Mouse (Mus musculus) limb, embryonic 14.5 days (tissue): ENCODE results near the gene Vps16. TPM values are rescaled to one million over a fixed set of nuclear protein-coding genes. Genes with fewer than 3 reads are reported as not detected.

ENCODE experiments used
- ATAC-seq: fragments of 200-750 bp; cut with Nextera tagmentation; 2 replicates; pipeline ENCODE4 v1.8.0; 2017; ENCODE audit warnings: low read depth, moderate number of reproducible peaks, moderate TSS enrichment; ENCODE audit not compliant: low FRiP score
- DNase-seq: peaks from one replicate; pipeline ENCODE4 v3.0.0-alpha.2; 2015; ENCODE audit warnings: low spot score
- H3K27ac ChIP-seq: fragments of 300-500 bp; sonication (generic); replicated peaks from 2 replicates; pipeline ENCODE4 v1.5.1; 2014; ENCODE audit warnings: low read depth, mild to moderate bottlenecking, low read length, moderate library complexity, mixed read lengths
- H3K27me3 ChIP-seq: fragments of 300-500 bp; sonication (generic); 2 replicates; pipeline ENCODE4 v1.6.1; 2014; ENCODE audit warnings: low read length, mixed read lengths; ENCODE audit not compliant: control insufficient read depth, insufficient read depth
- H3K36me3 ChIP-seq: fragments of 300-500 bp; sonication (generic); 2 replicates; pipeline ENCODE4 v1.6.1; 2014; ENCODE audit warnings: mild to moderate bottlenecking, low read length, moderate library complexity, mixed read lengths; ENCODE audit not compliant: control insufficient read depth, insufficient read depth
- H3K4me1 ChIP-seq: fragments of 300-500 bp; sonication (generic); 2 replicates; pipeline ENCODE4 v1.6.1; 2014; ENCODE audit warnings: antibody characterized with exemption, low read length, mixed read lengths; ENCODE audit not compliant: control insufficient read depth, insufficient read depth
- H3K4me2 ChIP-seq: fragments of 300-500 bp; sonication (generic); replicated peaks from 2 replicates; pipeline ENCODE4 v1.6.1; 2014; ENCODE audit warnings: low read depth, mild to moderate bottlenecking, low read length, moderate library complexity; ENCODE audit not compliant: severe bottlenecking
- H3K4me3 ChIP-seq: fragments of 300-500 bp; sonication (generic); replicated peaks from 2 replicates; pipeline ENCODE4 v1.5.1; 2014; ENCODE audit warnings: low read length
- H3K9ac ChIP-seq: fragments of 300-500 bp; sonication (generic); 2 replicates; pipeline ENCODE4 v1.6.1; 2014; ENCODE audit warnings: mild to moderate bottlenecking, low read depth, low read length, moderate library complexity; ENCODE audit not compliant: severe bottlenecking
- H3K9me3 ChIP-seq: fragments of 300-500 bp; sonication (generic); 2 replicates; pipeline ENCODE4 v1.6.1; 2016; ENCODE audit warnings: low read length; ENCODE audit not compliant: control insufficient read depth
- POLR2A ChIP-seq: fragments of 200-500 bp; IDR thresholded peaks from 2 replicates; pipeline ENCODE4 v1.8.0; 2012; ENCODE audit warnings: inconsistent platforms, mild to moderate bottlenecking, moderate library complexity, borderline replicate concordance; ENCODE audit not compliant: insufficient read depth, insufficient read length; ENCODE audit errors: extremely low read depth
- WGBS: fragments of 180-500 bp; shearing (Covaris S2); extraction: QIAGEN DNeasy Blood & Tissue Kit; methylation state at CpG from one replicate; pipeline ENCODE4 v1.1.7; 2014; 5-methylcytosine and 5-hydroxymethylcytosine counted together
- polyA plus RNA-seq, 2 experiments: library from polyadenylated mRNA; depleted of rRNA in 1 of 2; stranded (reverse) in 1 of 2; unstranded in 1 of 2; fragments of >200 nt; fragmentation: Nextera tagmentation in 1 of 2; extraction: Ambion mirVana in 1 of 2; gene quantifications; 2 replicates each; pipeline versions ENCODE4 v1.2.1 to v1.2.3; 2012 to 2014

The Vps16 gene
- polyA plus RNA-seq, 2 experiments: 67.0 to 148 TPM

- Histone ChIP-seq H3K9me3 (no peaks in the 10 kb centered on the region), H3K27ac (no peak overlapping the region), H3K36me3 (peaks cover 35% of the 10 kb centered on the region), H3K4me3 (no peak overlapping the region), H3K4me1 (no peaks in the 10 kb centered on the region), H3K9ac (no peak overlapping the region), H3K27me3 (no peaks in the 10 kb centered on the region), H3K4me2 (no peak overlapping the region)
- ATAC-seq (no peak), DNase-seq (no peak)
- no peak for TF ChIP-seq POLR2A
- 77% methylated on average over 2 of the region's 2 CpGs for WGBS
Measured at GRCm38 (mm10) chr2:130388796-130389195, 35.3 kb upstream of the Vps16 start.

- 83% methylated on average over 11 of the region's 11 CpGs for WGBS
- TF ChIP-seq POLR2A: no peak
Measured at GRCm38 (mm10) chr2:130390993-130391625, 33.0 kb upstream of the Vps16 start.

GRCm38 (mm10) chr2:130392836-130393235 is 31.3 kb upstream of the Vps16 start:
- DNase-seq (no peak), ATAC-seq (no peak)
- Histone ChIP-seq H3K36me3 (peaks cover 54% of the 10 kb centered on the region), H3K4me2 (no peak overlapping the region), H3K9ac (no peak overlapping the region), H3K4me3 (no peak overlapping the region), H3K27ac (no peak overlapping the region), H3K4me1 (peaks cover 14% of the 10 kb centered on the region), H3K9me3 (no peaks in the 10 kb centered on the region), H3K27me3 (no peaks in the 10 kb centered on the region)
- no peak for TF ChIP-seq POLR2A
- 83% methylated on average over 3 of the region's 3 CpGs for WGBS

More at GRCm38 (mm10) chr2:130390993-130391625, 33.0 kb upstream of the Vps16 start:
- Histone ChIP-seq H3K9ac (no peak overlapping the region), H3K4me3 (no peak overlapping the region), H3K4me2 (no peak overlapping the region), H3K36me3 (peaks cover 54% of the 10 kb centered on the region), H3K4me1 (peaks cover 2% of the 10 kb centered on the region; the same call in 1 of the 2 replicates), H3K27ac (no peak overlapping the region), H3K27me3 (no peaks in the 10 kb centered on the region), H3K9me3 (no peaks in the 10 kb centered on the region)
- ATAC-seq: no peak
- DNase-seq: no peak

DNA sequence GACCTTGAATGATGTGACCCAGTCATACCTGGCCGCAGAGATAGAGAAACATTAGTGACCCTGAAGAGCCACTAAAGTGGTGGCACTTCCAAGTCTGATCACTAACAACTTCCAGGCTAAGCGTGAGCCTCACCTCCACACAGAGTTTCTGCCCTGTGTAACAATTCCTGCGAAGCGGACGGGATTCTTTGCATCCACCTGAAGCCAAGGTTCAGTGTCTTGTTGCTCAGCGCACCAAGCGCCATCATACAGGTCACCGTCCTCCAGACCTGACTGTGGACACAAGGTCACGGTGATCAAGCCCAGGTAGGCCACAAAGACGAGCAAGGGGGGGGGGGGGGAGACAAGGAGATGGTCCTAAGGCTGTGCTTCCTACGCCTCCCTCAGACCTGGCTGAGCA is 28.4 kb upstream of the Vps16 start:
- Histone ChIP-seq H3K36me3 (peaks cover 49% of the 10 kb centered on the region), H3K4me2 (no peak overlapping the region), H3K4me1 (peaks cover 23% of the 10 kb centered on the region), H3K27ac (no peak overlapping the region), H3K27me3 (no peaks in the 10 kb centered on the region), H3K9ac (no peak overlapping the region), H3K4me3 (no peak overlapping the region), H3K9me3 (no peaks in the 10 kb centered on the region)
- no peak for ATAC-seq
- WGBS: 95% methylated on average over 11 of the region's 11 CpGs
- no peak for DNase-seq
- no peak for TF ChIP-seq POLR2A

DNA sequence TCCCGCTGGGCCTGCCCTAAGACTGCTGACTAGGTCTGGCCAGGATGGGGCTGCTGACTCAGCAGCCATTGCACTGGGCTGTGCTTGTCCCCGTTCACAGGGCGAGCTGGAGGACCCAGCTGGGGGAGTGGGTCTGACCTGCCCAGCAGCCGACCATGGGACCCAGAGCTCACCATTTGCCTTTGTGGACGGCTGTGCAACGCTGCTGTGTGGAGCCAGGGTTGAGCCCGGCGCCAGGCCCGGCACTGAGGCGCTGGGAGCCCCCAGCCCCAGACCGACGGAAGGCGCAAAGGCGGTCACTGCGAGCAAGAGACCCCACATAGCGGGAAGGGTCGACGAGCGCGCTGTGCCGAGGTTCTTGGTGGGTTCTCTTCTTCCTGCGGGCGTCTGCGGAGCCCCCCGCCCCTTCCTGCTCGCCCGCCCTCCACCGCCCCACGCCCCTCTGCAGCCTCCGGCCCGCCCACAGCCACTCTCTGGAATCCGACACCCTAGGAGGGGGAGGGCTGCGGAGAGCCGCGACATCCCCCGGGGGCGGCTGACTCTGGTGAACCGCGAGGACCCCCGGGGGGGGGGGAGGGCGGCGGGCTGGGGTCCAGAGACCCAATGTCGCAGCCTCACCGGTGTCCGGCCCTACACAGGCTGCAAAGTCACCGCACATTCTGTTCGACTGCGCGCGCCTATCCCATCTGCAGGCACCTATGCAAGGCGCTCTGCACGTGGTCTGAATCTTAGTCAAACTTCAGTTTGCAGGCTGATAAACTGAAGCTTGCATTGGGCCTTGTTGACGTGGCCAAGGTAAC is 26.8 kb upstream of the Vps16 start, which contains the start of gene Cpxm1:
Cpxm1 (minus strand) TSS at position 389 of the 800 bp plus-strand sequence.
- peak within 1 kb of the TSS; percentile 84 for H3K4me2 ChIP-seq
- TF ChIP-seq POLR2A: 0 out of 2 replicates have a peak, but pooled peaks have one; percentile 47
- DNase-seq (peak; percentile 57), ATAC-seq (peak; percentile 93)
- H3K4me3 ChIP-seq: peak within 1 kb of the TSS; percentile 73
- peaks cover 34% of the 10 kb centered on the region for H3K36me3 ChIP-seq
- H3K27ac ChIP-seq: peak within 1 kb of the TSS; percentile 88
- WGBS: 0% methylated on average over 37 of the region's 53 CpGs
- H3K9ac ChIP-seq: peak within 1 kb of the TSS; percentile 83
- no peaks in the 10 kb centered on the region for H3K9me3 ChIP-seq
- no peaks in the 10 kb centered on the region for H3K27me3 ChIP-seq
- H3K4me1 ChIP-seq: peaks cover 26% of the 10 kb centered on the region
